Comparison of ENCODE assay signal across 9 mouse cellular contexts in the genomic region with DNA sequence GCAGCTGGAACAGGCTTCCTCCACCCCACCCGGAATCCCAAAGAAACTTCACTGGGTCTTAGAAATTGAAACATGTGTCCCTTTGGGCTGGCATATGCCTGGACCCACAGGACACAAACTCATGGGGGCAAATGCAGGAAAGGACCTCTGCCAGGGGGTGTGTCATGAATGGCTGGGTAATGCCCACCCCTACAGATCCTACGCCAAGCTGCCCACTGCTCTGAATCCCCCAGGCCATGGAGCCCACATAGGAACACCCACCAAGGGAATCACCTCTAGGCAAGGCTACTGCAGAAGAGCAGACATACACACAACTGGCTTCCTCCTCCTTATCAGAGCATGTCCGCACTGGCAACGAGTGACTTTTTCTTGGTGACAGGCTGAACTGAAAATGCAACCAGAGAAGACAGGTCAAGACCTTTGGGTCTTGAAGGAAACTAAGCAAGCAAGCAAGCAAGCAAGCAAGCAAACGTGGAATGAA. TPM values are rescaled to one million over a fixed set of nuclear protein-coding genes. Genes with fewer than 3 reads are reported as not detected.
A peak's percentile ranks its signal among the peaks of the same experiment; 100 is the strongest.
DNase-seq lines count a peak whose midpoint lies in the region; ATAC-seq lines count a peak whose summit lies in the region.
"Had no signal": no experiment of that assay in that cellular context is flagged by ENCODE, and none has a peak within 500 bp of the region (broad histone marks: within the 10 kb centered on the region; RNA-seq: fewer than 3 reads in every experiment).

No protein-coding gene starts in this region.

- H3K9ac ChIP-seq in midbrain, embryonic 11.5 days (ENCODE audit: low read length): no peak overlapping the region
- H3K9ac ChIP-seq: lung, embryonic 14.5 days had no signal

- peak; percentile 37 for DNase-seq in cerebellum, adult 11 months
- peak; percentile 4 to 5 for DNase-seq in spleen, adult 18-20 months
- no peak for DNase-seq in spleen, postnatal 14 days (ENCODE audit: low spot score in 2 of 2)
- DNase-seq in gastrocnemius, postnatal 14 days: peak; percentile 12
- peak; percentile 41 to 56 for DNase-seq in right cerebral cortex, postnatal 10 days (ENCODE audit: low spot score in 2 of 2)
- no peak for DNase-seq in midbrain, embryonic 11.5 days (ENCODE audit: low spot score, missing footprints)
- DNase-seq in midbrain, embryonic 10.5 days (ENCODE audit: low spot score): no peak
- DNase-seq: lung, embryonic 14.5 days had no signal

- H3K27me3 ChIP-seq in midbrain, embryonic 11.5 days (ENCODE audit: control insufficient read depth, insufficient read depth, low read length): no peaks in the 10 kb centered on the region
- peaks cover 20% of the 10 kb centered on the region for H3K27me3 ChIP-seq in midbrain, embryonic 10.5 days (ENCODE audit: low read depth, poor library complexity, severe bottlenecking)

- ATAC-seq in cerebellum, adult (ENCODE audit: insufficient number of reproducible peaks, low FRiP score, low TSS enrichment): no peak
- ATAC-seq in midbrain, embryonic 11.5 days (ENCODE audit: low FRiP score): no peak

- no peak overlapping the region for H3K27ac ChIP-seq in midbrain, embryonic 11.5 days (ENCODE audit: low read depth, low read length)
- no peak overlapping the region for H3K27ac ChIP-seq in midbrain, embryonic 10.5 days (replicated peaks)

- no peaks in the 10 kb centered on the region for H3K36me3 ChIP-seq in midbrain, embryonic 11.5 days (ENCODE audit: control insufficient read depth, insufficient read depth, low read length)
- H3K36me3 ChIP-seq in midbrain, embryonic 10.5 days: no peaks in the 10 kb centered on the region

- no peaks in the 10 kb centered on the region for H3K4me1 ChIP-seq in midbrain, embryonic 11.5 days (ENCODE audit: control insufficient read depth, insufficient read depth, low read length)
- H3K4me1 ChIP-seq in midbrain, embryonic 10.5 days: peaks cover 4% of the 10 kb centered on the region; the same call in 1 of the 2 replicates

- no peak overlapping the region for H3K4me3 ChIP-seq in midbrain, embryonic 11.5 days (ENCODE audit: low read depth, low read length)
- no peak overlapping the region for H3K4me3 ChIP-seq in midbrain, embryonic 10.5 days

- H3K9me3 ChIP-seq in midbrain, embryonic 11.5 days (ENCODE audit: control insufficient read depth, low read length): no peaks in the 10 kb centered on the region
- H3K9me3 ChIP-seq in midbrain, embryonic 10.5 days (replicated peaks): no peaks in the 10 kb centered on the region

- 79% methylated on average over 5 of the region's 5 CpGs for WGBS in midbrain, embryonic 11.5 days
- 83% methylated on average over 5 of the region's 5 CpGs for WGBS in midbrain, embryonic 10.5 days

- no peak overlapping the region for H3K4me2 ChIP-seq in midbrain, embryonic 11.5 days

- intact Hi-C loops in gastrocnemius, postnatal 14 days (cut with DNase I; ENCODE audit: low total_unique reads): no loop called here

RNA-seq across cellular contexts. Expression of gene Ezh2, which starts 54.4 kb away (rescaled TPM):
- 10 to 100 TPM; 11.5 to 12.2 TPM for total RNA-seq in gastrocnemius, postnatal 14 days (2021)
- polyA plus RNA-seq in midbrain, embryonic 11.5 days (2014; fragmentation: Nextera tagmentation; extraction: Ambion mirVana): 192 and 200 TPM in 2 replicates
- polyA plus RNA-seq in midbrain, embryonic 10.5 days (2016; fragmentation: Nextera tagmentation; extraction: Ambion mirVana): 175 and 184 TPM in 2 replicates

Comparison
In these comparisons a context has a peak if more than half of its experiments do, and no peak if none do; other contexts are left out.
1. DNase-seq: peak in cerebellum, adult 11 months (single experiment), spleen, adult 18-20 months (2 of 2), gastrocnemius, postnatal 14 days (single experiment) and right cerebral cortex, postnatal 10 days (2 of 2); none in spleen, postnatal 14 days (0 of 2), midbrain, embryonic 11.5 days (single experiment) and midbrain, embryonic 10.5 days (single experiment).